Mouse (Mus musculus) c-Kit-positive CD71-negative TER-119-negative erythroid progenitor cells, embryonic 14.5 days (primary cell): Measurements from ENCODE around the gene Ciz1.

Source experiments
- DNase-seq: peaks from one replicate; pipeline ENCODE4 v3.0.0-alpha.2; 2013; ENCODE audit warnings: low read depth

The Ciz1 gene

GRCm38 (mm10) chr2:32381141-32381774, 29.1 kb downstream of the Ciz1 start:
- no peak for DNase-seq

GRCm38 (mm10) chr2:32381775-32382223, 29.7 kb downstream of the Ciz1 start, which contains the start of gene 1110008P14Rik:
TSS of gene 1110008P14Rik (minus strand) at chr2:32381938.
- DNase-seq: peak; percentile 96

- DNase-seq: no peak
These were observed 30.6 kb downstream of the Ciz1 start for GRCm38 (mm10) chr2:32382689-32383088.

GRCm38 (mm10) chr2:32387706-32388490, 35.8 kb downstream of the Ciz1 start, which contains the start of gene Lcn2:
TSS of gene Lcn2 (minus strand) at chr2:32388252.
- no peak for DNase-seq

- DNase-seq: no peak
These were observed 37.0 kb downstream of the Ciz1 start for GRCm38 (mm10) chr2:32389157-32389556.

DNA sequence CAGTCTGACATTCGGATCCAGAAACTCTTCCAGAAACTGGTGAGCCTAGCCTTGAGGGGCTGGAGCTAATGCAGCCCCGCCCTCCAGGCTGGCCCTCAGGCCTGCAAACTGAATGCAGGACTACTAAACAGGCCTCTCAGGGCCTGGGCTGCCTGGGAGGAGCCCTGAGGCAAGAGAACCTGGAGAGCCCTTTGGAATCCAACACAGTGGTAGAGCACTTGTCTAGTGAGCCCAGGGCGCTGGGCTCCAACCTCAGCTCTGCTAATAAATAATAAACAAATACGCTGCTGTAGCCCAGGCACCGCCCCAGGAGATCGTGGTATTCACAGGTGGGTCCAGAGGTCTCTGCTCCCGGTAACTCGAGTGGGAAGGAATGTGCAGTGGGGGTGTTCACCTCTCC, 38.7 kb downstream of the Ciz1 start:
- no peak for DNase-seq

DNA sequence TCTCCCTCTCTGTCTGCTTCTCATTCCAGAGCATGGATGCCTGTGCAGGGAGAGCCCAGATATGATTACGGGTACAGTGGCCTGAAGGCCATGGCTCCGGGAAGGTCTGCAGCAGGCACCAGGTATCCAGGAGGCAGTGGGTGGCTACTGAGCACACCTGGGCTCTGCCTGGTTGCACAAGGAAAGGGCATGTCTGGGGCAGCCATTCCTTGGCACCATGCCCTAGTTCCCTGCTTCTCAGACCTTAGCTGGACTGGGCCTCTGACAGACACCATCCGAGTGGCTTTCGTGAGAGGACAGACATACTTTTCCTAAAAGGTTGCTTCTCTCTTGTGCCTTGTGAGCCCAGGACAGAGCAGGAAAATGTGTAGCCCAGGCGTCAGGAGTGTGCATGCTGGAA, 39.9 kb downstream of the Ciz1 start:
- no peak for DNase-seq

DNA sequence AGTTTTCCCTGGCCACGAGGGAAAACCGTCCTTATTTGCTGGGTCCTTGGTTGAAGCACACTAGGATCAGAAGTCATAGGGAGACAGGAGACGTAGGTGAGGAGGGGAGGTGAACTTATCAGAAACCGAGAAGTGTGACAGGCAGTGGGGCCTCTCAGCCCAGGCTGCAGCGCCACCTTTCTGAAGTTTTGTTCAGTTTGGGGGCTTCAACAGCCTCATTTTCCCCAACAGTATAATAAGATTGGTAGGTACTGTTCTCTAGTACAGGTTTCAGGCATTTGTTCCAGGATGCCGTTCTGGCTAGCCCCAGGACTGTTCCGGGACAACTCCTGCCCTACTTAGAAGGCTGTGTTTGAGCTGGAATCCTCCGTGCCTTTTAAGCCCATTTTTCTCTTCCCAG, 42.8 kb downstream of the Ciz1 start:
- DNase-seq: peak; percentile 63

- peak; percentile 90 for DNase-seq
These were observed 43.4 kb downstream of the Ciz1 start, which contains the start of gene Ptges2 for GRCm38 (mm10) chr2:32395484-32395945. TSS of gene Ptges2 (plus strand) at chr2:32395896.

DNA sequence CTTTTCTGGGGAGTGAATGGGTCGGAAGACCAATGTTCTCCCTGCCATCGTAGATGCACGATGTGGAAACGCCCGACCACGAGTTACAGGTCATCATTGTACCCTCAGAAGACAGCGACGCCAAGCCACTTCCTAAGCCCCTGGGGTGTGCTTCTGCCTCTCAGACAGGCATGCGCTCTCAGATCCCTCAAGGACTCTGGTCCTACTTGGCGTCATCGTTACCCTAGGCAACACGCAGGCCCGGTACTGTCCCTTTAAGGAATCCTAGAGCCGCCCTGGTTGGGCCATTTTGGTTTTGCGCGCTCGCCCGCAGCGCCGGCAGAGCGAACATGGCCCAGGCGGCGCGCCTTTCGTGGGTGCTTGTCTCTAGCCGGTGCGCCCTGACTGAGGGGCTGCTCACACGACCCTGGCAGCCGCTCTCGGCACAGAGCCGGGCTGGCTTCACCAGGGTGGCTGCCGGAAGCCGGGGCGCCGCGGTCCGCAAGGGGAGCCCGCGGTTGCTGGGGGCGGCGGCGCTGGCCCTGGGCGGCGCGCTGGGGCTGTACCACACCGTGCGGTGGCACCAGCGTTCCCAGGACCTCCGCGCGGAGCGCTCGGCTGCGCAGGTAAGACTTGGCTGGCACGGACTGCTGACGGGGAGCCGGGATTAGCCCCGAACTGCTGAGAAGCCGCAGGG, 44.0 kb downstream of the Ciz1 start:
- peak; percentile 82 for DNase-seq

DNA sequence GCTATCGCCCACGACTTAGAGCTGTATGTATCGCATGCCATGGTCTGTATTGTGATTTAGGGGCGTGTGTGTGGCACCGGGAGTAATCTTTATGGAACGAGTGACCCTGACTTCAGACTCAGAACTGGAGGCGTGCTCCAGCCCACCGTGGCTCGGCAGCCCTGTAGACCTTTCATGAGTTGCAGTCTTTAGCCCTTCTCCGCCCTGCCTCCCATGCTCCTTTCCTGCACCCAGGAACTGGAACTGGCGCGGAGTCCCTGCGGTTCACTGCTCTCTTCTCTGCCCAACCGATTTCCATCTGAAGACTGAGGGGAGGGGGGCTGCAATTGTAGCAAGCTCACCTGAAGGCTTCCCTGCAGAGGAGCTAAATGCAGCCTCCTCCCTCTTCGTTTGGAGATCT, 44.6 kb downstream of the Ciz1 start:
- DNase-seq: no peak

GRCm38 (mm10) chr2:32404663-32405062, 52.5 kb downstream of the Ciz1 start:
- DNase-seq: peak; percentile 100

GRCm38 (mm10) chr2:32407144-32407824, 55.2 kb downstream of the Ciz1 start:
- DNase-seq: no peak

DNA sequence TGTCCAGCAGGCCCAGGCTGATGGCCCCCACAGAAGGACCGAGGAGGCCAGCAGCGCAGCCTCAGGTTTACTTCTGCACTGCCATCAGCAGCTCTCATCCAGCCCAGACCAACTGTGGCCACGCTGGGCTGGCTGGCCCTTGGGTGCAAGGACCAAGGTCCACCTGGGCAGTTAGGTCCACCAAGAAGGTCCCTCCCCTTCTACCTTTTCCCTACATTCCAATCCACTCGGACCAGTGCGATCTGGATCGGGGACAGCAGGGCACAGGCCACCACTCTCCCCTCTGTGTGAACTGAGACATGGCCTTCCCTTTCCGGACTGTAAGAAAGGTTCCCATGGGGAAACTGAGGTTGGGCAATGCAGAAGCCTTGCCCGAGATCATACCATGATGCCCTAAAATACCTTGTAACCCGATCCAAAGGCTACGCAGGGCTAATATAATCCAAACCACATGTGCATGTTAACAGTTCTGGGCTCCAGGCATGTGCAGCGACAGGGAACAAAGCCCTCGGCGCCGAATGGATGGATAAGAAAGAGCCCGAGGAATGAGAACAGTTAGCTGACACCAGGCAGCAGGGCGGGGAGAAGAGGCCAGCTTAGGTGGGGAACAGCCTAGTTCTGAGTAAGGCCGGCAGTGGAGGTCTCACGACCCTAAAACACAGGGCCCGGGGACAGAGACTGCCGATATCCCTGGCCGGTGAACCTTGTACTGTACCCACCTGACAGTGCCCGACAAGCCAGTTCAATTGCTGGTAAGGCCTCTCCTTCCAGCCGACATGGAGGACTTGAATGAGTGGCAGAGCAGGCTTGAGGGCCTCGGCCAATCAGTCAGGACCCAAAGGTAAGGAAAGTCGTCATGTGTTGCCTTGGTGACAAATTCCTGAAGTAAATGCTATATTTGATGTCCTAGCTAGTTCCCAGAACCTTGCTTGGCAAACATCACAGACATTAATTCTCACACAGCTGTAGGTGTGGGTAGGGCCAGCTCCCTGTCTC, 56.6 kb downstream of the Ciz1 start:
- no peak for DNase-seq

DNA sequence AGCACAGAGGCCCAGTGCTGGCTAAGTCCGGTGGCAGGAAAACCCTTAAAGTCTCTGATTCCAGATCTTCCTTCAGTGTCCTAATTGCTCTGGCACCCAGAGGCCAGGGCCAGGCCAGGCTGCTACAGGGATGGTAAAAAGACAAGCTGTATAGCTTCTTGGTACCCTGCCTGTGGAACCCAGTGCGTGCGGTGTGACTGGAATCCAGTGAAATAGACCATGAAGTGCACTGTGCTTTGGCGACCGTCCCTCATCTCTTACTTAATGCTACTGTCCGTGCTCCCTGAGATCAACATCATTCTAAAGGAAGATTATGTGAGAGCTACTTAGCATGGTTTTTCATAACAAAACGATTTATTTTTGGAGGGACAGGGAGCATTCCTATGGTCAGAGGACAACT, 59.3 kb downstream of the Ciz1 start:
- DNase-seq: no peak

GRCm38 (mm10) chr2:32412742-32413531, 60.8 kb downstream of the Ciz1 start:
- no peak for DNase-seq

- DNase-seq: no peak
These were observed 61.8 kb downstream of the Ciz1 start for GRCm38 (mm10) chr2:32413936-32414335.

- DNase-seq: no peak
These were observed 63.7 kb downstream of the Ciz1 start for GRCm38 (mm10) chr2:32415801-32416200.

- DNase-seq: no peak
These were observed 64.4 kb downstream of the Ciz1 start for GRCm38 (mm10) chr2:32416556-32416955.

DNA sequence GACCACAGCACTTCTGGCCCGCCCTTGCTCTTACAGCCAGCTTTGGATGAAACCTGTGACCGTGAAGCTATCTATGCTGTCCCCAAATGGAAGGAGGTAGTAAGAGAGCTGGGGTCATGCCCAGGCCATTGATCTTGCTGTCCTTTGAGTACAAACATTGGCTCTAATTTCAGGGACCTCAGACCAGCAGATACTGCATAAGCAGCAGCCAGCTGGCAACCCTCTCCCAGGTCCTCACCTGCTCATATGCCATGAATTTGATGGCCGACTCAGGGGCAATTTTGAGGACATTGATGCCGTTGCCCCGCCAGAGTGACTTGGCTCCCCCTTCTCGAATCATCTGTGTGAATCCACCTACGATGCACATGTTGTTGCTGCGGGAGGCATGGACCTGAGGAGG, 65.4 kb downstream of the Ciz1 start:
- no peak for DNase-seq
